Mouse (Mus musculus): Measurements from ENCODE around the gene Lrguk.
A peak's percentile ranks its signal among the peaks of the same experiment; 100 is the strongest.

Lrguk gene

GRCm38 (mm10) chr6:34066790-34067189, 37.5 kb downstream of the Lrguk start:
- no peak for DNase-seq (ENCODE audit: low read depth, low spot score)

DNA sequence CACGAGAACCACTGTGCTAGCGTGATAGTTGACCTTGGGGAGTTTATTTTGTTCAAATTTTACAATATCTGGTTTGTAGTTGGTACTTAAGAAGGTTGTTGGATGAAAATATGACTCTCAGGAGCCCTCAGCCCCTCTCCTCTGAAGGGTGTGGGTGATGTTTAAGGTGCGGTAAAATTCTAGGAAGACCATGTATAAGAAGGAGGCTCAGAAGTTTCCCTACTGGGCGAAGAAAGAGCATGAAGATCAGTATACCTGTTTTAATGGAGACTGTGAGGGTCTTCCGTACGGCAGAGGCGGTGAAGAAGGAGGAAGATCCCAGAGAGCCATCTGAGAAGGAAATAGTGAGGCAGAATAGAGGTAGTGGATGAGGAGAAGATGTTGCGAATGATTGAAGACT, 38.0 kb downstream of the Lrguk start:
- DNase-seq (ENCODE audit: low read depth, low spot score), result no peak

GRCm38 (mm10) chr6:34071936-34072335, 42.7 kb downstream of the Lrguk start:
- no peak for DNase-seq (ENCODE audit: low read depth, low spot score)

DNA sequence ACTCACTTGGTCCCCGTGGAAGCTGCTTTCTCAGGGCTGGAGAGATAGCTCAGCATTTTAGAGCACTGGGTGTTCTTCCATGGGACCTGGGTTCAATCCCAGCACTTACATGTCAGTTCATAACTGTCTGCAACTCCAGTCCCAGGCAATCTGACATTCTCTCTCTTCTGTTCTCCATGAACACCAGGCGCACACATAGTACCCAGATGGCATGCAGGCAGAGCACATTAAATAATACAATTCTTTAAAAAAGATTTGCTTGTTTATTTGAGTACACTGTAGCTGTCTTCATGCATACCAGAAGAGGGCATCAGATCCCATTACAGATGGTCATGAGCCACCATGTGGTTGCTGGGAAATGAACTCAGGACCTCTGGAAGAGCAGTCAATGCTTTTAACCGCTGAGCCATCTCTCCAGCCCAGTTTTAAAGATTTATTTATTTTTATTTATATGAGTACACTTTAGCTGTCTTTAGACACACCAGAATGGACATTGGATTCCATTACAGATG, 44.7 kb downstream of the Lrguk start:
- no peak for DNase-seq (ENCODE audit: low read depth, low spot score)

- DNase-seq (ENCODE audit: low read depth, low spot score), result peak; percentile 58
Observed at GRCm38 (mm10) chr6:34075520-34075919, 46.3 kb downstream of the Lrguk start.

DNA sequence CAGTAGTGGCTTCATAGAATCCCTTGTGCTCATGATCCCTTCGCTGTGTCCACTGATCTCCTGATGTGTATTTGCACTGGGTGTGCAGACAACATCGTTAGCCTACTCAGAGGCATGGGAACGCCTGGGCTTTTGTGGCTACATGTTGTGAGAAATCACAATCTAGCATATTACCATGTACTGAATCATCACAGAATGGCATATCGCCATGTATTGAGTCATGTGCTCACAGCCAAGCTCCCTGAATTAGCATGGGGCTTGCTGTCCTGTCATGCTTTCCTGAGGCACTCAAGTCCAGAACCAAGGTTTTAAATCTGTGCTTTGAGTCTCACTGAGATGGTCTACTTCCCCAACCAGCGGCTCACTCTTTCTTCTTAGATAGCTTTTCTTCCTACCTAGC, 54.2 kb downstream of the Lrguk start:
- no peak for DNase-seq (ENCODE audit: low read depth, low spot score)

- DNase-seq (ENCODE audit: low read depth, low spot score), result no peak
Observed at GRCm38 (mm10) chr6:34087701-34088100, 58.5 kb downstream of the Lrguk start.

DNA sequence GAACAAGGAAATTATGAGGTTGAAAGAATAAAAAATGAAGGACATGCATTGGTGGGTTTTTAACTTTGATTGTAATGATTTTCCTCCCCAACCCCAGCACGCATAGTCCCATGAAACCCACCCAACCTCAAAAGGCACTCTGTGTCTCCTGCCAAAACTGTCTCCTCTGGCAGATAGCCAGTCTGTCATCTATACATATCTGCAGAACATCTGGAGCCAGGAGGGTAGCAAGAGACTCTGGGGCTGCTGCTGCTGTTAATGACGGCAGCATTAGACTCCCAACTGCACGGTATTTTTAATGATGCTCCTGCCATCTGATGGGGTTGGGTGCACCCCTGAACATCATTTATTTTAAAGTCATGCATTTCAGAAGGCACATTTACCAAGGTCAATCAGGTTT, 59.7 kb downstream of the Lrguk start:
- DNase-seq (ENCODE audit: low read depth, low spot score), result no peak

DNA sequence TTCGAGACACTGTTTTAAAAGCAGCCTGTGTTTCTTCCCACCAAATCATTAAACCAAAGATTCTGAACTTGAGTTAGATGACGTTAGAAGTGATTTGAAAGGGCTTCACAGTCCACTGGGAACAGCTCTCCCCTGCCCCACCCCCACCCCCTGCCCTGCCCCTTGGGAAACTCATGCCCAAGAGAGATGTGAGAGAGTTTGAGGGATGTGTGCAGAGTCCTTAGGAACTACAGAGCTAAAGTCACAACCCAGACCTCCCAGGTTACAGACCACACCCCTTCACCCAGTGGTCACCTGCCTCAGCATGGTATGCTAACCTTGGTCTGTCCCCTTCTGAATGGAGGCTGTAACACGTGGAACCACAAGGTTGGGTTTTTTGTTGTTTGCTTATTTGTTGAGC, 62.3 kb downstream of the Lrguk start:
- no peak for DNase-seq (ENCODE audit: low read depth, low spot score)

- DNase-seq (ENCODE audit: low read depth, low spot score), result no peak
Observed at GRCm38 (mm10) chr6:34096274-34096673, 67.0 kb downstream of the Lrguk start.

DNA sequence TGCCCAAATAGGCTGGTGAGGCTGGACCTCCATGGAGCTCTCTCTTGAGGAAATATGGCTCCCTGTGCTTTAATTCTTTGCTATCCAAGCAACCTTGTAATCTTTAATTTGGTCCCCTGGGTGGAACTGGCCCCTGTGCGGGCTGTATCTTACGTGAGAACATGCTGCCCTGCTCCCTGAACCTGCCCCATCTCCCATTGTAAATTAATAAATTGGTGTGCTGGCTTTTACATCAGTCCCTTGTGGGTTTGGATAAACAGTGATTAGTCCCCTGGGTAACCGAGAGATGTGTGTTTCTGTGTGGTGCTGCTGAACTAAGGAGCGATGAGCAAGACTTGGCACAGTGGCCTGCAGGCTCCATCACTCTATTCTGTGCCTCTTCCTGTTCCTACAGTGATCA, 67.7 kb downstream of the Lrguk start:
- no peak for DNase-seq (ENCODE audit: low read depth, low spot score)

DNA sequence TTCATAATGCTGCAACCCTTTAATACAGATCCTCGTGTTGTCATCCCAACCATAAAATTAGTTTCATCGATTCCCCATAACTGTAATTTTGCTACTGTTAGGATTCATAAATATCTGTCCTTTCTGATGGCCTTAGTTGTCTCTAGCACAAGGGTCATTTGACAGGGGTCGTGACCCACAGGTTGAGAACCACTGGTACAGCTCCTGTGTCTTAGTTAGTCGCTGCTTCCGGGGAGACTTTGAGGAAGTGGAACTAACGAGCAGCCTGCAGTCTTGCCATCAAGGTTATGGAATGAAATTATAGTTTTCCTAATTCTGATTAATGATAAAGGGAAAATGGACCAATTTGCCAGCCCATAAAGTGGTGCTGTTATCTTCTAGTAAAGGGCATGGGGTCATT, 70.5 kb downstream of the Lrguk start:
- DNase-seq (ENCODE audit: low read depth, low spot score), result no peak

DNA sequence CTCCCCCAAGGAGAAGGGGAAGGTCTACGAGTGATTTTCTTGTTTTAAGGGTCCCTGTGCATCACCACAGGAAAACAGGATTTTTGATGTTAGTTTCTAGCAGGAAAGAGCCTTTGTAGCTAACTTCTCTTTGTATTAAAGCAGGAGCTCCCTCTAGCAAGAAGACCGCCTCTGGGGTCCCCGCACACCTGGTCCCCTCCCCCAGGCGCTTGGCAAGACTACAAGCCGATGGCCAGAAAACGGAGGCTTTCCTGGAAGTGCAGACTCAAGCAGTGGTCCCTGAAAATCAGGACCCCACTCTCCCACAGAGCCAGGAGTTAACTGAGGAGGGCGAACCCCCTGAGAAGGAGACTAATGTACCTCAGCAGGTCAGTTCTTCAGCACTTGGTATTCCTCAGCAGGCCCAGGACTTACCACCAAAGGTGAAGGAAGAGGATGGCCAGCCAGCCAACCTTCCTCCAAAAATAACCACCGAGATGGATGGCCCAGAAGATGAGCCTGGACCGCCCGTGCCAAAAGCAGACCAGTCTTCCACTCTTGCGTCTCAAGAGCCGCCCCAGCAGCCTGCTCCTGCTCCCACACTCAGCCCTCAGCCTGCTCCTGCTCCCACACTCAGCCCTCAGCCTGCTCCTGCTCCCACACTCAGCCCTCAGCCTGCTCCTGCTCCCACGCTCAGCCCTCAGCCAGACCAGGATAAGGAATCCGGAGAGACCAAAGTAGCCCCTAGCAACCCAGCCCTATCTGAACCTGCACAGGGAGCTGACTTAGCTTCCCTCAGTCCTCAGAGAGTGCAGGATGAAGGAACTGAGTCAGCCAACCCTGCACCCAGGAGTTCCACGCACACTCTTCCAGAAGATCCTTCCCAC, 72.5 kb downstream of the Lrguk start:
- DNase-seq (ENCODE audit: low read depth, low spot score), result no peak

- no peak for DNase-seq (ENCODE audit: low read depth, low spot score)
Observed at GRCm38 (mm10) chr6:34103251-34103920, 74.1 kb downstream of the Lrguk start.

GRCm38 (mm10) chr6:34110571-34110970, 81.3 kb downstream of the Lrguk start:
- DNase-seq (ENCODE audit: low read depth, low spot score), result no peak

DNA sequence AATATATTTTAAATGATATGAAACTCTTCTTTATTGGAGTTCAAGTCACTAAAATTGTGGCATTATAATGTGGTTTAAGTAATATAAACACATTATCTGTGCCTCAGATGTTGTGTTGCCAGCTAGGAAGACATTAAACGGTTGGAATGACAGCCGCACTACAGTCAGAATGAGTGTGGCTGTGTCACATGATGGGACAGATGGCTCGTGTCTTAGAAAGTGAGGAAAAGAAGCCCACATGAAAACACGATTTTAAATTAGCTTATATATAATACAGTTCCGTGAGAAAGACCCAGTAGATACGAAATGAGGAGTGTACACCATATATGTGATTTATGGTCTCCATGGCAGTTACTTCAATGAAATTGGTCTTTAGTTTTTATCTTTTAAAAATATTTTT, 82.2 kb downstream of the Lrguk start:
- DNase-seq (ENCODE audit: low read depth, low spot score), result peak; percentile 37

GRCm38 (mm10) chr6:34116838-34117478, 87.7 kb downstream of the Lrguk start:
- DNase-seq (ENCODE audit: low read depth, low spot score), result no peak

- DNase-seq (ENCODE audit: low read depth, low spot score), result no peak
Observed at GRCm38 (mm10) chr6:34124401-34124800, 95.2 kb downstream of the Lrguk start.

- DNase-seq (ENCODE audit: low read depth, low spot score), result no peak
Observed at GRCm38 (mm10) chr6:34129261-34129660, 100.0 kb downstream of the Lrguk start.

- DNase-seq (ENCODE audit: low read depth, low spot score), result no peak
Observed at GRCm38 (mm10) chr6:34132391-34132790, 103.1 kb downstream of the Lrguk start.

- no peak for DNase-seq (ENCODE audit: low read depth, low spot score)
Observed at GRCm38 (mm10) chr6:34138366-34138765, 109.1 kb downstream of the Lrguk start.

DNA sequence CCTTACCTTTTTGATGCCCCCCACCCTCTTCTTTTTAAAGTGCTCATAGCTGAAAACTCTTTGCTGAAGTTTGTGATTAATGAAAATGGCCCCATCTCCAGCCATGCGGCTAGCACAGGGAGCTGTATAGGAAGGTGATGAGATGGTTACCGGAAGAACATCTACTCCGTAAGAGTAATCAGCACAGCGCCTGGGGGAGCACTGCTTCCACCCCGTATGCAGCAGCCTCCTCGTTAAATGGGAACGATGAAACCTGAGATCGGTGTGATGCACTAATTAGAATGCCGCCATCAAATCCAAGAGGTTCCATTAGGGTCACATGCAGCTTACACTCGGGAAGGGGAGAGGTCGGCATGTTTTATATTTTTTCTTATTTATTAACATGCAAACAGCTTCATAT, 113.7 kb downstream of the Lrguk start:
- DNase-seq (ENCODE audit: low read depth, low spot score), result no peak

All from brain, embryonic 18.5 days (tissue).